Mouse (Mus musculus): ENCODE results near the gene Gpr62.

- TF ChIP-seq EP300 (IDR thresholded peaks at IDR 0.05; ENCODE audit: low read length) (no peak), CTCF (conservative IDR thresholded peaks at IDR 0.05 in 1 of 2, IDR thresholded peaks at IDR 0.05 in 1 of 2; ENCODE audit: low read depth in 2 of 2, low read length in 2 of 2) (no peak), NRF1 (IDR thresholded peaks at IDR 0.05; ENCODE audit: low read depth, low read length) (no peak), ZNF384 (IDR thresholded peaks at IDR 0.05; ENCODE audit: low read depth, low read length) (no peak), ELF1 (IDR thresholded peaks at IDR 0.05; ENCODE audit: low read depth, low read length) (no peak), MXI1 (IDR thresholded peaks at IDR 0.05; ENCODE audit: low read depth, low read length) (no peak), MYC (IDR thresholded peaks at IDR 0.05; ENCODE audit: low read depth, low read length) (no peak)
Measured at GRCm38 (mm10) chr9:106454071-106454761, 11.5 kb downstream of the Gpr62 start.

All from CH12.LX (cell line).